Mouse (Mus musculus) right cerebral cortex, postnatal 25 days (tissue): Measurements from ENCODE around the gene Setd4.
A peak's percentile ranks its signal among the peaks of the same experiment; 100 is the strongest.

Source experiments
- DNase-seq: peaks from one replicate; pipeline ENCODE4 v3.0.0; 2022

Setd4 gene

DNA sequence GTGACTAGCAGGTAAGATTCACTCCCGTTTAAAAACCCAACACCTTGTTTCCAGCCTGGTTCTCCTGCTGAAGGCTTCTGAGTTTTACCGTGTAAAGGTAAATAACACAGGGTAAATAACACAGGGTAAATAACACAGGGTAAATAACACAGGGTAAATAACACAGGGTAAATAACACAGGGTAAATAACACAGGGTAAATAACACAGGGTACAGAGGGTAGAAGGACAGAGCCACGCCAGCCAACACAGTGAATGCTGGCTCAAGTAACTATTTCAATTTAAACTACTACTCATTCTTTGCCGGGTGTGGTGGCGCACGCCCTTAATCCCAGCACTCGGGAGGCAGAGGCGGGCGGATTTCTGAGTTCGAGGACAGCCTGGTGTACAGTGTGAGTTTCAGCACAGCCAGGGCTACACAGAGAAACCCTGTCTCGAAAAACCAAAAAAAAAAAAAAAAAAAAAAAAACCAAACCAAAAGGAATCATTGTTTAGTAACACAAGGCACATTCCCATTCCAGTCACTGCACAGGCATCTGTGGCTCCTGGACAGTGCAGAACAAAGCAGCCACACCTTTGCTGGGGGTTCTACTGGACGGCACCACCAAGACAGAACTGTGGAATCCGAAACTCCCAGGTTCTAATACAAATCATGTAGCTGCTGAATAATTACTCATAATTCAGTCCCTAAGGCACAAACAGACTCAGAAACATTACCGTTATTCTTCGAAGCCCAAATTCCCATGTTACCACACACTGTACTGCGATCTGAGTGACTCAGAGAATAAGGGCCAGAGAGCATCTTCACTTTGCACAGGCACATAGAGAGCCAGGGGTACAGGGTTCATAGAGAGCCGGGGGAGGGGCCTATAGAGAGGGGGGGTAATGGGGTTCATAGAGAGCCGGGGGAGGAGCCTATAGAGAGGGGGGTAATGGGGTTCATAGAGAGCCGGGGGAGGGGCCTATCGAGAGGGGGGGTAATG, 12.1 kb downstream of the Setd4 start:
- DNase-seq: no peak

DNA sequence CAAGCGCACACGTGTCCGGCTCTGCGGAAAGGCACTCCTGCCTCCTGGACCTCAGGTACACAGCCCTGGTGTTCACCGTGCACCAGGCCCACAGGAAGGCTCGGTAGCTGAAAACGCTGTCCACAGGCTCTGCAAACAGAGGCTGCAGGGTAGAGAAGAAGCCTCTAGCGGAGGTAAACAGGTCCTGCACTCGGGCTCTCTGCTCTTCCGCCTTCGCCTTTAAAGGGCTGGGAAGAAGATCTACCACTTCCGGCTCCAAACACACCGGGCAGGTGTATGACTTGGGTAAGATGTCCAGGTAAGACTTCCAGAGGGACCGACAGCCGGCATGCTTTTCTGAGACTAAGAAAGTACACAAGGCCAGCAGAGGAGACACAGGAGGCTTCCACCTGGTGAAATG, 12.9 kb downstream of the Setd4 start:
- DNase-seq: no peak

GRCm38 (mm10) chr16:93588281-93588680, 15.6 kb downstream of the Setd4 start:
- DNase-seq: no peak

DNA sequence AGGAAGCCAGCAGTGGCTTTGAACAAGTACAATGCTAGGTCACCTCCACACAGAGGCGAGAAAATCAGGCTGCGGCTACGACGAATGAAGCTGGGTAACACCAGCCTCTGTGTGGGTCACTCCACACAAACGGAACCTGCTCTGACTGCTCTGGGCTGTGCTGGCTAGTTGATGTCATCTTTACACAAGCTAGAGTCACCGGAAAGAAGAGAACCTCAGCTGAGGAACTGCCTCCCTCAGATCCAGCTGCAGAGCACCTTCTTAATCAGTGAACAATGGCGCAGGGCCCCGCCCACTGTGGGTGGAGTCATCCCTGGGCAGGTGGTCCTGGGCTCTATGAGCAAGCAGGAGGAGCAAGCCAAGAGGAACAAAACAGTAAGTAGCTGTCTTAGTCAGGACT, 17.5 kb downstream of the Setd4 start:
- DNase-seq: no peak

- DNase-seq: no peak
These were observed 18.1 kb downstream of the Setd4 start for GRCm38 (mm10) chr16:93585703-93586205.

- no peak for DNase-seq
These were observed 18.7 kb downstream of the Setd4 start for GRCm38 (mm10) chr16:93584976-93585702.

DNA sequence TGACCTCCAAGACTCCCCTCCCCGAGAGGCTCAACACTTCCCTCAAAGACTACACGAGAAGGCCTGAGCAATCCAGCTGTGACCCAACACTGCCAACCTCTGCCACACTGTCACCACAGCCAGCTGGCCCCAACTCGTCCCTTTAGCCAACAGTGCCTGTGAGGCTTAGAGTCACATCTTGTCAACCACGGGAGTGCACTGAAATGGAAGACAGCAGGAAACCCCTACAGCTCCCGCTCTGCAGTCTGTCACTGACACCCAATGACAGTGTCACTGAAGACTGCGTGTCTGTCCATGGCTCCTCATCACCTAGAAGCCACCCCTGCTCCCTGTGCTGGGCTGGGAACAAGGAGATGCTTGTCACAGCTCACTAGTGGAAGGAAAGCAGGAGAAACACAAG, 22.7 kb downstream of the Setd4 start:
- DNase-seq: no peak

- DNase-seq: no peak
These were observed 25.4 kb downstream of the Setd4 start for GRCm38 (mm10) chr16:93578346-93579005.

DNA sequence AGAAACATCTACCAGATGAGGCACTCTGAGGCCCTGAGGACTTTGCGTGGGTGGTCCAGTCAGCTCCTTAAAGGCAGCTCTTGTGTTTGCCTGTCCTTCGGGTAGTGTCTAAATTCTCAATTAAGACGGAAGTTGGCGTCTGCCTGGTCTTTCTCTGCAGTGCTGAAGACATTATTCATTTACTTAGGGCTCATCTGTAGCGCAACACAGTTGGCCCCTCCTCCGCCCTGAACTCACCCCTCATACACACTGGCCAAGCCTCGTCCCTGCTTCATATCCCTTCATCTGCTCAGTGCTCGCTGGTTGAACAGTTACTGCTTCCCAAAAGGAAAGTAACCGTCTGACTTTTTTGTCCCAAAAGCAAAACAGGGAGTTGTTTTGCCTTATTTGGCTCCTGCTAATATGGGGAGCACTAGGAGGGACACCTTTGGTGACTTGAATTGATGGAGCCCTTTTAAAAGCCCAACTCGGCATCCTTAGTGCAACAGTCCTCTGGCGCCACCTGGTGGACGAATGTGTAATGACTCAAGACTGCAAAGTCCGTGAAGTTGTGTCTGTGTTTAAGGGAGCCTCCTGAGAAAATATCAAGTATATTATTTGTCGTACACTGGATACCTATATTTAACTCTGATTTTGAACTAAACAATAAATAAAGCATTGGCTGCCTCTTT, 27.3 kb downstream of the Setd4 start:
- DNase-seq: peak; percentile 74

GRCm38 (mm10) chr16:93575574-93575973, 28.3 kb downstream of the Setd4 start:
- DNase-seq: no peak

DNA sequence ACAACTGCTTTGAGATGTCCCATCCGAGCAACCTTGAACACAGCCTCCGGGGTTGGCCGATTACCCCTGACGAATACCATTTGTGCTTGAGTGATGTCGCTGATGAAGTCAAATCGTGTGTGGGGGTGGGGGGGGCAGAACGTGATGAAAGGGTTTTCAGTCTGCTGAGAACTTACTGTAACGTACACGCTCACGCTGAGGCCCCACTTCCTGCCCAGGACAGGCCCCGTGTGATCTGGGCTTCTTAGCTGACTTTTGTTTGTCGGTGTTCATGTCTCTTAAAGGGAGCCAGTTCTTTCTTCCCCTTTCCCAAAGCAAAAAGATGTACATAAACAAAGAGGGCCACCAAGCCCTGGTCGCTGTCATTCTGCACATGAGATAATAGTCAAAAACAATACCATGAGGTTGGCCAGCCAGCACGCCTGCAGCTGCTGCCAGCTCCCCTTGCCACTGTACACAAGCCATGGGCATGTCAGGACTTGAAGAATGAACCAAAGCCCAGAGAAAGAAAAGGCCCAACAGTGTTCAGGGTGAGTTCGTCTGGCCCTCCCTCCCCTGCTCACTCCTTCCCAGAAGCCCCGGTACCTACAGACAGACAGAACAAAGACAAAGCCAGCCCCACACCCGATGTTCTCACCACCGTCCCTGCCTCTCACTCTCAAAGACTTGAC, 29.2 kb downstream of the Setd4 start:
- DNase-seq: no peak

DNA sequence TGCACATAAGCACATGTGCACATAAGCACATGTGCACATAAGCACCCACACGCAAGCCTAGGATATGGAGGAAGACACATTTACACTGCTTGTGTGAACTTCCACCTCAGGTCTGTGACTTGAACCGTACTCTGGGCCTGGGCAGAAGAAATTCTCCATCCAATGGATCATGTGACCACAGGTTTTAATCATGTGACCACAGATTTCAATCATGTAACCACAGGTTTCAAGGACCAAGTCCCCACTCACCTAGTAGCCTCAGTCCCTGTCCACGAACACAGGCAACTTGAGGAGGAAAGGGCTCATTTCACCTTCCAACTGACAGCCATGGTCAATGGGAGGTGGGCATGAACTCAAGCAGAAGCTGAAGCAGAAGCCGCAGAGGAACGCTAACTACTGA, 30.4 kb downstream of the Setd4 start:
- no peak for DNase-seq

GRCm38 (mm10) chr16:93572383-93572782, 31.5 kb downstream of the Setd4 start:
- no peak for DNase-seq

DNA sequence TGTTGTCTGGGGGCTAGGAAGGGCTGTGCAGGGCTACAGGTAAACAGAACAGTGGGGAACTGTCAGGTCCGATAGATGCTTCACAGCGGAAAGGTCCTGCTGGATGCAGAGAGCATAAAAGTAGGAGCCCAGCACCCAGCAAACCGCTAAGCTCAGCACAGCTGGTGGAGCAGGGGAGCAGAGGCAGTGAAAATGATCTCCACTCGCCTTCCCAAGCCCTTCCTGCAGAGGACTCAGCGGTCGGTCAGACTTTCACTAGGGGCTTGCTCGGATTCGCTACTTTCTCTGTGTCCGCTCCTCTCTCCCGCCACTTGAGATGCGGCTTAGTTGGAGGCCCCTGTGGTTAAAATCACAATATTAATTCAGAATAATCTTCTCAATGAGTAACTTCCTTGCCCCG, 45.4 kb downstream of the Setd4 start:
- no peak for DNase-seq

DNA sequence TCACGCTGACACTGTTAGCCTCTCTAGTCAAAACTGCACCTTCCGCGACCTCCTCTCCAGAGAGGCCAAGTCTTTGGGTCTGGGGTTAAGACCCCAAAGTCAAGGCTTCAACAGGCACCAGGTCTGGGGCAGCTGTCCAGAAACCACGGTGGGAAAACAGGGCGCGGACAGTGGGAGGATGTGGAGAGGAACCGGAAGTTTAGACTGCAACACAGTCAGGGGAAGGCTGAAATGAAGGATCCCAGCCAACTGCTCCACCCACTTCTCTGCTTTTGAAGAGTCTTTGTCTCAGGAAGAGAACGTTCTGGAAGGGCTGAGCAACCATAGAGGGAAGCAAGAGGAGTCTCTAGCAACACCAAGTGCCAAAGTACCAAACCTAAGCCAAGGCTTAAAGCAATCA, 46.2 kb downstream of the Setd4 start:
- no peak for DNase-seq

DNA sequence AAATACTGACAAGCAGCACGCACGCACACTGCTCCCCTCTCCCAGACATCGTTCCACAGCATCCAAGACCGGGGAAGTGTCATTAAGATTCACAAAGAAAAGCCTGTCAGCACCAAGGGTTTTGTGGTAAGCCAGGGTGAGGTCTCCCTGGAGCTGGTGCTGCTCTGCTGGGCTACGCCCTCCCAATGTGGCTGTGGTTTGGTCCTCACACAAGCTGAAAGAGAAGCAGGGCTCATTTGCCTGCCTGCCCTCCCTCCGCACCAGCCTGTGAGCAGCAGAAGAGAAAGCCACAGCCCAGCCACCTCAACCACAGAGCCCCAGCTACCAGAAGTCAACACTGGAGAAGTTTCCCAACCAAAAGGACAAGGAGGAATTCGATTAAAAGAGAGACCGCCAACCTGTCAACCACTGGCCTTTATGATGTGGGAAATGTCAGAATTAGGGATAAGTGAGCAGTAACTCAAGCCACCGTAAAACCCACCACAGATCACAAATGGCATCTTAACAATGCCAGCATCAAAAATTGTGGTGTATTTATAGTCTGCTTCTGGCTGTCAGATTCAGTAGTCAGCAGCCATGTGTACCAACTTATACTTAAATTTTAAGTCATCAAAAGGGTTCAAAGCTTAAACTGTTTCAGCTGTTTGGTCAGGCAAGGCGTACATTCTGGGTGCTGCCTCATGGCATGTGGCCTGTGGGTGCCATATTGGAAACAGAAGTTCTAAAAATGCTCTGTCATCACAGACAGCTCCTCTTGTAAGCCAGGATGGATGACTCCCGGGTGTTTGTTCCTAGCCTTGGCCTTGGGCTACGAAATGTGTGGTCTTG, 51.0 kb downstream of the Setd4 start:
- DNase-seq: no peak

GRCm38 (mm10) chr16:93549287-93549686, 54.6 kb downstream of the Setd4 start:
- DNase-seq: no peak

GRCm38 (mm10) chr16:93548045-93548444, 55.8 kb downstream of the Setd4 start:
- no peak for DNase-seq

GRCm38 (mm10) chr16:93547122-93547521, 56.7 kb downstream of the Setd4 start:
- no peak for DNase-seq

- no peak for DNase-seq
These were observed 57.4 kb downstream of the Setd4 start for GRCm38 (mm10) chr16:93546354-93546965.

GRCm38 (mm10) chr16:93544931-93545330, 58.9 kb downstream of the Setd4 start:
- no peak for DNase-seq
